Mouse (Mus musculus): Measurements from ENCODE around the gene Syne4.

DNA sequence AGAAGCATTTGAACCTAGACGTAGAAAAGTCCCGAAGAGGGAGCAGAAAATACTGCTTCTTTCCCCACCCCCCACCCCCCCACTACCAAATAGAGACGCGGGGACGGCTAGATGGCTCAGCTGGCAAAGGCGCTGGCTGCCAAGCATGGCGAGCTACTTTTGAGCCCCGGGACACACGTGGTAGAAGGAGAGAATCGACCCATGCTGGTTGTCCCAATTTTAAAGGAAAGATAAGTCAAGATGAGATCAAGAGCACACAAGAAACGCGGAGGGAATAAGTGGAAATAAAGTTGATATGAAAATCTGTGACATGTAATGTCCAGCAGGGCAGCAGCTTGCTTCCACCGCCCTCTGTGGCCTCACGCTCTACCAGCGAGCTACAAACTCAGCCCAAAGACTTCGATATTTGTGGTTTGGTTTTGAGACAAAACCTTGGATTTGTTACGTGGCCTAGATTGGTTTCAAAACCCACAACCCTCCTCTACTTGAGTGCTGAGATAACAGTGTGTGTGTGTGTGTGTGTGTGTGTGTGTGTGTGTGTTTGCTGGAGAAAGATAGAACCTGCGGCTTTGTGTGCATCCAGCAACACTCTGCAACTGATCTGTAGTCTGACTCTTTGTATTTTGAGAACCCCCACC lies 18.1 kb downstream of the Syne4 start:
- no peak for TF ChIP-seq EP300 (IDR thresholded peaks at IDR 0.05; ENCODE audit: insufficient read depth, low read depth, low read length)
- no peak for TF ChIP-seq CTCF (IDR thresholded peaks at IDR 0.05; ENCODE audit: low read depth, low read length)
